Mouse (Mus musculus) small intestine, adult 2 months (tissue): ENCODE measurements around the gene Rpl9. TPM values are rescaled to one million over a fixed set of nuclear protein-coding genes. Genes with fewer than 3 reads are reported as not detected.

Source experiments
- H3K27ac ChIP-seq: fragments of 200-500 bp; 2 replicates; pipeline ENCODE4 v1.5.1; 2012; ENCODE audit warnings: low read depth, low read length, control low read depth, inconsistent platforms; ENCODE audit not compliant: insufficient read depth
- H3K27me3 ChIP-seq: fragments of 200-500 bp; 2 replicates; pipeline ENCODE4 v1.6.1; 2012; ENCODE audit warnings: mild to moderate bottlenecking, moderate library complexity, low read length, inconsistent platforms; ENCODE audit not compliant: control insufficient read depth, insufficient read depth
- H3K36me3 ChIP-seq: fragments of 200-500 bp; 2 replicates; pipeline ENCODE4 v1.6.1; 2012; ENCODE audit warnings: mild to moderate bottlenecking, low read length, control low read depth, inconsistent platforms; ENCODE audit not compliant: control insufficient read depth, insufficient read depth
- H3K4me1 ChIP-seq: fragments of 200-500 bp; 2 replicates; pipeline ENCODE4 v1.6.1; 2012; ENCODE audit warnings: low read length, inconsistent platforms, mixed read lengths; ENCODE audit not compliant: control insufficient read depth, insufficient read depth, insufficient read length
- H3K4me3 ChIP-seq: fragments of 200-500 bp; 2 replicates; pipeline ENCODE4 v1.5.1; 2012; ENCODE audit warnings: low read depth, mild to moderate bottlenecking, control low read depth, inconsistent platforms, low read length, moderate library complexity
- CTCF ChIP-seq: fragments of 200-500 bp; IDR thresholded peaks from 2 replicates; pipeline ENCODE4 v1.5.1; 2012; ENCODE audit warnings: low read depth, mild to moderate bottlenecking, control low read depth, inconsistent platforms, low read length, moderate library complexity, mixed read lengths; ENCODE audit not compliant: insufficient replicate concordance, insufficient read length; ENCODE audit errors: extremely low read depth
- POLR2A ChIP-seq: fragments of 200-500 bp; IDR thresholded peaks from 2 replicates; pipeline ENCODE4 v1.6.1; 2012; ENCODE audit warnings: low read depth, mild to moderate bottlenecking, control low read depth, inconsistent platforms, low read length, moderate library complexity
- WGBS: fragments of 180-500 bp; shearing (Covaris S2); methylation state at CpG from one replicate; pipeline ENCODE4 v1.1.7; 2018; 5-methylcytosine and 5-hydroxymethylcytosine counted together
- polyA plus RNA-seq: library from polyadenylated mRNA; depleted of rRNA; stranded (reverse); fragments of >200 nt; gene quantifications from 2 replicates; pipeline ENCODE4 v1.2.3, GENCODE M21; 2012; rRNA removed

Rpl9 gene
- polyA plus RNA-seq = 62.6 and 64.6 TPM in 2 replicates

DNA sequence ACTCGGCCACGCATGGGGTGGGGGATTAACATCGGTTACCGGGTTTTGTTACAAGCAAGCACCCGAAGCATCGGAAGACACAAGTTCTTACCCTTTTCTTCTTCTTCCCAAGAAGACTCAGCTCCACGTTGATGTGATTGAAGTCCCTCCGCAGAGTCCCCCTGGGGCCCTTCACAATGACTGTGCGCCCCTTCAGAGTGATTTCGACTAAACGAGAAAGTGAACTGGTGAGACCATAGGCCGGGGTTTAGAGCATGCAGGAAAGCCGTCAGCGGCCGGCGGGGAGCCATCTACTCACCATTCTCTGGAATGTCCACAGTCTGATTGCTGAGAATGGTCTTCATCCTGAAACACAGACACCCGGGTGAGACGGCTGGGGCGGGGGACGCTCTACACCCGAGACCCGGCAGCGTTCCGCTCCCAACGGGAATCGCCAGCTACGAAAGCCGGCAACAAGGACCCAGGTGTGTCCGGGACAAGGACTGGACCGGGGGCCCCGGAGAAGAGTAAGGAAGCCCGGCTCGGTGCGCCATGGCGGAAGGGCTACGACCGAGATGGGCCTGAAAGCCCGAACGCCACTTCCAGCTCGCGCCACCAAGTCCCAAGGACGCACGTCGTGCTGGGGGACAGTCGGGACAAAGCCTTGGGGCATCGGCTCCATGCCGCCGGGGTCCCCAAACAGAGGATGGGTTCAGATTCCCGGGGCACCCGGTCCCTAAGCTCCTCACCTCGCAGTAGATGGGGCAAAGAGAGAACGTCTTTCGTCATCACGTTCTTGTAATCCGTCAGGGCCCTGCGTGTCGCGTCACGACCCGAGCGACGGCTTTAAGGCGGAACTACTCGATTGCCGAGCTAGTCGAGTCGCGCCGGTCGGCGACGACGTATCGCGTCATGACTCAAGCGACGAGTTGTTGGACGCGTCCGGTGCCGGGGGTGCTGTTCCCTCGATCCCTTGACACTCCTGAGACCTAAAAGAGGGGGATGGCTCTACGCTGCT is at the start of gene Rpl9, which contains the start of gene Lias:
TSS of gene Rpl9 (minus strand) at position 797 of the 997 bp plus-strand sequence.
TSS of gene Lias (plus strand) at position 850 of the 997 bp plus-strand sequence.
- peak within 1 kb of the TSS; percentile 51 for H3K27ac ChIP-seq
- under 1% methylated on average over 83 of the region's 83 CpGs for WGBS
- H3K27me3 ChIP-seq = no peaks in the 10 kb centered on the region
- TF ChIP-seq CTCF (no peak), POLR2A (peak; percentile 90)
- peaks cover 30% of the 10 kb centered on the region for H3K36me3 ChIP-seq
- peaks cover 4% of the 10 kb centered on the region; the same call in 1 of the 2 replicates for H3K4me1 ChIP-seq
- H3K4me3 ChIP-seq = peak within 1 kb of the TSS; percentile 76

DNA sequence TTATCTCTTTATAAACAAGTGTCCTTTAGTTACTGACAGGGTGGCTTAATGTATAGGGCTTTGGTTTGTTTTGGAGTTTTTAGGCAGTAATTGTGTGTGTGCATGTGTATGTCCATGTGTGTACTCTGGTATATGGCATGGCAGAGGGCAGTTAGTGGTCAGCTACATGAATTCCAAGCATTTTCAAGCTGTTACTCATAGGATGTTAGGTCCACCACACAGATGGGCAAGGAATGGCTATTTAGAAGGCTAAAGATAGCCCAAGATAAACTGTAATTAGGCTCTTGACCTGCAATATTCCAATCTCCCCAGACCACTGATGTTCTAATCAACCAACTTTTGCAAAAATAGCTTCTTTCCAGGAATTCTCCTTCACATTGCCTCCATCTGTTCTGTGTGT is 46.8 kb upstream of the Rpl9 start:
- H3K4me1 ChIP-seq = peaks cover 2% of the 10 kb centered on the region
- H3K27me3 ChIP-seq = no peaks in the 10 kb centered on the region
- no peak overlapping the region for H3K4me3 ChIP-seq
- H3K27ac ChIP-seq = no peak overlapping the region
- TF ChIP-seq POLR2A = no peak
- TF ChIP-seq CTCF = no peak
- H3K36me3 ChIP-seq = no peaks in the 10 kb centered on the region

DNA sequence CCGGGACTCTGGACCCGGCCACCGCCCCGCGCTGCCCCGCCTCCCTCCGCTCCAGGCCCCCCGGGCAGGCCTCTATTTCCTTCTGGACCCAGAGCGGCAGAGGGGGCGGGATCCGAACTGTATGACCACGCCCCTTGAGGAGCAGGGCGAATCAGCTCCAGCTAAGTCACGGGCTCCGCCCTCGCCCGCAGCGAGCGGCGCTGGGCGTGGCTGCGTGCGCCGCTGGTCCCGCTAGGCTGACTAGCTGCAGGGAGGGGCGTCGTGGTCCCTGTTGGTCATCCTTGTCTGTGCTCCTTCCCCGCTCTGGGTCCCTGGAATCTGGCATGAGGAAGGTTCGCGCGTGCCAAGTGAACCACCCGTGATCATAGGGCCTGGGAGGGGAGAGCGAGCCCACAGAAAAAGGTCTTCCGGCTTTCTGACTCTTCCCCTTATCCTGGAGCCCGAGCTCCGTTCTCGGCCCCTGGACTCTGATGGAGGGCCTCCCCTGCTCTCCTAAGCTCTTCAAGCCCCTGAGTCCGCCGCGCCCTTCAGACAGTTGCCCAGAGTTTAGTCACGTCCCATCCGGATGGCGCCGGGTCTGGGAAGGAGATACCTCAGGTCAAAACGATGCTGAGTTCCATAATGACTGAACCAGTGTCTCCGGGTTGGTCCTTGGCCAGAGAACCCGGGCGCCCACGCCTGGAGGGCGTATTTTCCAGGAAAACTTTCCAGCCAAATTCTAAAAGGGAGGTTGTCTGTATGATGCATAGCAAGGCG is 44.7 kb upstream of the Rpl9 start, which contains the start of gene Ugdh:
TSS of gene Ugdh (minus strand) at position 144 of the 756 bp plus-strand sequence.
- no peaks in the 10 kb centered on the region for H3K27me3 ChIP-seq
- H3K36me3 ChIP-seq = no peaks in the 10 kb centered on the region
- peak within 1 kb of the TSS; percentile 71 for H3K27ac ChIP-seq
- H3K4me3 ChIP-seq = peak within 1 kb of the TSS; percentile 73
- no peak for TF ChIP-seq CTCF
- no peak; the same call in none of the 2 replicates for TF ChIP-seq POLR2A
- peaks cover 3% of the 10 kb centered on the region for H3K4me1 ChIP-seq
- under 1% methylated on average over 51 of the region's 51 CpGs for WGBS

DNA sequence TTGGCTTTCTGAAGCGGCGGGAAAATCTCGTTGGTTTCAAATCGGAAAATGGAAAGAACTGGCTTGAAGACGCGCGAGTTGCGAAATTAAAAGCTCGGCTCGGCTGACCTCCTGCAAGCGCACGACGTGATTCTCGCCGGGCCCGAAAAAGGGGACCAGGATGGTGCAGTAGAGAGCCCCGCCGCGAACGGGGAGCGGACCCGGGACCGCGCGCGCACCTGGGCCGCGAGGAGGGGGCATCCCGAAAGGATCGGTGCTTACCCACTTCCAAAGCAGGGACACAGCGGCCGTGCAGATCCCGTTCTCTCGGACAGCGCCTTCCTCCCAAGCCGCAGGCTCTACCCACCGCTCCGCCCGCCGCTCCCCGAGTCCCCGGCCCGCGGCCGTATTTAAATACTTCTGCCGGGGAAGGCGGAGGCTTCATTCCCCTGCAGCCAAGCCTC is 44.1 kb upstream of the Rpl9 start:
- no peaks in the 10 kb centered on the region for H3K27me3 ChIP-seq
- TF ChIP-seq POLR2A (peak; percentile 94), CTCF (no peak)
- peaks cover 6% of the 10 kb centered on the region for H3K4me1 ChIP-seq
- peak overlapping the region; percentile 73 for H3K4me3 ChIP-seq
- no peaks in the 10 kb centered on the region for H3K36me3 ChIP-seq
- H3K27ac ChIP-seq = peak overlapping the region; percentile 55
- WGBS = under 1% methylated on average over 45 of the region's 47 CpGs

DNA sequence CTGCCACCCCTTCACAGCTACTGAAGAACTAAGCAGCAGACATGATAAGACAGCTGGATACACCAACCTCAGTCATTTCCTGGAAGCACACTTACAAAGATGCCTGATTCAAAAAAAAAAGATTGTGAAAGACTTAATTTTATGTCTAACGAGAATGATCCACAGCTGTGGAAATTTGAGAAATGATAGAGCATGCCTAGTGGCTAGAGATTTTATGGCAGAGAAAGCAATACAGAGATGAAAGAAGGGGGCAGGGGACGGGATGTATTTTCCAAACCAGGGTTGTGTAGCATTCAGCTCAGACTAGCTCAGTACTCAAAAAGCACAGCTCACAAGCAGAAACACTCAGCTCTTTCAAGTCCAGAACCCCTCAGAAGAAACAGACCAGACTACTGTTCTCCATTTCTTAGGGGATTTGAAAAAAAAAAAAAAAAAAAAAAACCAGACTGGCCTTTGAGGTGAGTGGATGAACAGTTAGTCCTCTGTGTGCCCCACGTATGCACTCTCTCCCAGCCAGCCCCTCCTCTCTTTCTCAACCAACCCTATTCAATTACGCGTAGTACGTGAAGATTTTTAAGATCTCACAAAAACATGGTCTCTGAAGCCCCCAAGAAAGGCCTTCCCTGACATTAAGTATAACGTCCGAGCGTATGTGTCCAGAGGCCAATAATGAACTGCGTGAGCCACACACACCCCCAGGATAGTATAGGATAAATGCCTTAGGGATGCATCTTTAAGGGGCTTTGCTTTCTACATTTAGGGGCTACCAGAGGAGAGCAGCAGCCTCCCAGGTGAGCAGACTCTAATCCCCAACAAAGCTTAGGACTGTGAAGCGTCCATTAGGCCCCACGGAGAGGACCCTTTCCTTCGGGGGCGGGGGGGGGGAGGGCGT is 43.5 kb upstream of the Rpl9 start:
- Histone ChIP-seq H3K36me3 (no peaks in the 10 kb centered on the region), H3K27me3 (no peaks in the 10 kb centered on the region), H3K4me1 (peaks cover 11% of the 10 kb centered on the region), H3K27ac (no peak overlapping the region), H3K4me3 (peak overlapping the region; percentile 73)
- TF ChIP-seq CTCF (no peak), POLR2A (no peak)
- WGBS = 11% methylated on average over 15 of the region's 15 CpGs

DNA sequence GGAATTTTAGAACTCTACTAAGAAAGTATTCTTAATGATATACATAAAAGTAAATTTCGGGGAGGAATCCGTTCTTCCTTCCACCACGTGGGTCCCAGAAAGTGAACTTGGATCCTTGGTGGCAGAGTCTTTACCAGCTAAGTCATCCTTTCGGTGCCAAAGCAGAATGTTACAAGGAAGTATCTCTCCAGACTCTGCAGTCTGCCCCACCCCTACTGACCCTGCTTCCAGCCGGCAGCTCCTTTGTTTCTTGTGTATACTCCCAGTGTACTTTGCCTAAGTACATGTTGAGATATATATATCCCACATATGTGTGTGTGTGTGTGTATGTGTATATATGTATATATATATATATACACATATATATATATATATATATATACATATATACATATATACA is 38.2 kb upstream of the Rpl9 start:
- peaks cover 8% of the 10 kb centered on the region for H3K36me3 ChIP-seq
- peaks cover 35% of the 10 kb centered on the region for H3K4me1 ChIP-seq
- H3K4me3 ChIP-seq = no peak overlapping the region
- 31% methylated on average over 5 of the region's 5 CpGs for WGBS
- peak overlapping the region; percentile 59 for H3K27ac ChIP-seq
- no peaks in the 10 kb centered on the region for H3K27me3 ChIP-seq
- TF ChIP-seq CTCF (no peak), POLR2A (no peak)
